Mouse (Mus musculus) kidney, postnatal 25 days (tissue): ENCODE results near the gene Rara.
"Not testable (repeated sequence)": the region's sequence is repeated elsewhere in the genome, so short reads cannot be mapped to it uniquely, and the experiment has no call there.

Experiments
- DNase-seq, 2 experiments: peaks; one replicate each; pipeline ENCODE4 v3.0.0; 2021; ENCODE audit warnings: mixed read lengths in 2 of 2

Rara gene

GRCm38 (mm10) chr11:98970191-98970925 lies 42.7 kb downstream of the Rara start:
- DNase-seq: peak; percentile 78 to 94

- DNase-seq: peak; percentile 79 to 87
Observed at GRCm38 (mm10) chr11:98971316-98972031, 43.9 kb downstream of the Rara start.

GRCm38 (mm10) chr11:98972215-98972614 lies 44.6 kb downstream of the Rara start:
- DNase-seq: peak; percentile 87 to 91

- peak in 1 of 2 experiments; percentile 49 for DNase-seq
Observed at GRCm38 (mm10) chr11:98972801-98973360, 45.3 kb downstream of the Rara start.

- DNase-seq: peak; percentile 60 to 76
Observed at GRCm38 (mm10) chr11:98973584-98973983, 46.0 kb downstream of the Rara start.

- peak in 1 of 2 experiments; percentile 41 for DNase-seq
Observed at GRCm38 (mm10) chr11:98974213-98974612, 46.6 kb downstream of the Rara start.

- DNase-seq: peak; percentile 83 to 89
Observed at GRCm38 (mm10) chr11:98974871-98975719, 47.5 kb downstream of the Rara start.

- DNase-seq: no peak
Observed at GRCm38 (mm10) chr11:98978526-98979148, 51.0 kb downstream of the Rara start.

GRCm38 (mm10) chr11:98979356-98979755 lies 51.7 kb downstream of the Rara start:
- no peak for DNase-seq

GRCm38 (mm10) chr11:98981289-98981996 lies 53.8 kb downstream of the Rara start:
- peak; percentile 57 to 69 for DNase-seq

GRCm38 (mm10) chr11:98981997-98982772 lies 54.6 kb downstream of the Rara start:
- DNase-seq: peak; percentile 77 to 78

- peak in 1 of 2 experiments; percentile 35 for DNase-seq
Observed at GRCm38 (mm10) chr11:98982773-98983133, 55.1 kb downstream of the Rara start, which contains the start of gene Gjd3. Gene Gjd3, minus strand, starts transcription at chr11:98983016.

- no peak for DNase-seq
Observed at GRCm38 (mm10) chr11:98983551-98983950, 55.9 kb downstream of the Rara start.

- no peak for DNase-seq
Observed at GRCm38 (mm10) chr11:98985542-98985941, 57.9 kb downstream of the Rara start.

- not testable (repeated sequence) for DNase-seq
Observed at GRCm38 (mm10) chr11:98988260-98988659, 60.6 kb downstream of the Rara start.

GRCm38 (mm10) chr11:98990866-98991265 lies 63.2 kb downstream of the Rara start:
- no peak for DNase-seq

- no peak for DNase-seq
Observed at GRCm38 (mm10) chr11:98995987-98996386, 68.4 kb downstream of the Rara start.

- DNase-seq: no peak
Observed at GRCm38 (mm10) chr11:98997659-98998058, 70.0 kb downstream of the Rara start.

- DNase-seq: no peak
Observed at GRCm38 (mm10) chr11:98998776-98999175, 71.2 kb downstream of the Rara start.

- no peak for DNase-seq
Observed at GRCm38 (mm10) chr11:98999243-98999642, 71.6 kb downstream of the Rara start.

GRCm38 (mm10) chr11:99006788-99007187 lies 79.2 kb downstream of the Rara start:
- DNase-seq: no peak
